Mouse (Mus musculus) heart, adult 2 months (tissue): ENCODE measurements at regions not wholly inside any gene's neighbourhood (a gene's known extent, or its start where the extent isn't known, plus 50 kb on each side); places are given as distances from the start of the nearest gene placed in this dataset.

Experiments used
- CTCF ChIP-seq: fragments of 200-600 bp; IDR thresholded peaks from 2 replicates; pipeline ENCODE4 v1.8.1; 2022; ENCODE audit warnings: antibody characterized with exemption, mild to moderate bottlenecking, moderate library complexity
- EP300 ChIP-seq: fragments of 200-500 bp; IDR thresholded peaks from 2 replicates; pipeline ENCODE4 v1.6.1; 2011; ENCODE audit warnings: low read depth, low read length, control low read depth; ENCODE audit not compliant: insufficient read depth
- POLR2A ChIP-seq: fragments of 200-500 bp; IDR thresholded peaks from 2 replicates; pipeline ENCODE4 v1.6.1; 2011; ENCODE audit warnings: mild to moderate bottlenecking, low read depth, low read length, control low read depth; ENCODE audit not compliant: insufficient read depth

DNA sequence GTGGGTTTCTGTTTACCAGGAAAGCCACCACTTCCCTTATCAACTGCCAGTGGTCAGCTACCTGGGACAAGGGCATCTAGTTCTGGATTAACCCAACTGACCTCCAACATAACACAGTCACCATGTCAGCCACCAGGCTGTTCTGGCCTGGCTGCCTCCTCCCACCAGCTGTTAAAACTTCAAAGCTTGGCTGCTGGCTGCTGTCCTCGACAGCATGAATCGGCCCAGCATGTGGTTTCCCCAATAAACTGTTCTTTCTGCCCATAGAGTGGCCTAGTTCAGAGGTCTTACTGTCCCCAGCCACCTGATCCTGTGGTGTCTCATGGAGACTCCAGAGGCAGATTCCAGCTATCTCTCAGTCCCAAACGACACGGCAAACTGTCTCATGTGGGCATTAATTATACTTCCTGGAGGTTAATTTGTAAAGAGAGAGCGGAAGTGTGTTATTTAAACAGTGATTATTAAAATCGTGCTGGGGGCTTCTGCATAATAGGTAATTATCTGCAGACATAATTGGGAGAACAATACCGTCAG lies 219.7 kb downstream of the Matn1 start:
- TF ChIP-seq EP300 (no peak), CTCF (no peak), POLR2A (no peak)
